Mouse (Mus musculus) spleen, adult 2 months (tissue): ENCODE measurements at regions not wholly inside any gene's neighbourhood (a gene's known extent, or its start where the extent isn't known, plus 50 kb on each side); places are given as distances from the start of the nearest gene placed in this dataset.
"Not testable (repeated sequence)": the region's sequence is repeated elsewhere in the genome, so short reads cannot be mapped to it uniquely, and the experiment has no call there.

ENCODE experiments used
- DNase-seq, 2 experiments: peaks; one replicate each; pipeline versions ENCODE4 v3.0.0 to v3.0.0-alpha.2; 2012 to 2021; ENCODE audit warnings: low spot score in 2 of 2, low read depth in 1 of 2
- H3K27ac ChIP-seq: fragments of 200-500 bp; 2 replicates; pipeline ENCODE4 v1.5.1; 2012; ENCODE audit warnings: low read length, inconsistent platforms; ENCODE audit not compliant: insufficient read depth
- H3K27me3 ChIP-seq: fragments of 200-500 bp; 2 replicates; pipeline ENCODE4 v1.6.1; 2012; ENCODE audit warnings: mild to moderate bottlenecking, moderate library complexity, low read length, inconsistent platforms; ENCODE audit not compliant: control insufficient read depth, insufficient read depth
- H3K36me3 ChIP-seq: fragments of 200-500 bp; 2 replicates; pipeline ENCODE4 v1.6.1; 2012; ENCODE audit warnings: mild to moderate bottlenecking, low read length, inconsistent platforms; ENCODE audit not compliant: control insufficient read depth, insufficient read depth
- H3K4me1 ChIP-seq: fragments of 200-500 bp; 2 replicates; pipeline ENCODE4 v1.6.1; 2011; ENCODE audit warnings: inconsistent platforms; ENCODE audit not compliant: control insufficient read depth, insufficient read depth, insufficient read length
- H3K4me3 ChIP-seq: fragments of 200-500 bp; 2 replicates; pipeline ENCODE4 v1.5.1; 2011; ENCODE audit warnings: mild to moderate bottlenecking, inconsistent platforms; ENCODE audit not compliant: insufficient read depth, insufficient read length; ENCODE audit errors: extremely low read depth
- CTCF ChIP-seq: fragments of 200-500 bp; IDR thresholded peaks from 2 replicates; pipeline ENCODE4 v1.5.1; 2011; ENCODE audit warnings: mild to moderate bottlenecking, inconsistent platforms; ENCODE audit not compliant: insufficient read depth, insufficient read length, insufficient replicate concordance; ENCODE audit errors: extremely low read depth
- POLR2A ChIP-seq: fragments of 200-500 bp; IDR thresholded peaks from 2 replicates; pipeline ENCODE4 v1.6.1; 2011; ENCODE audit warnings: low read depth, low read length, inconsistent platforms
- WGBS: fragments of 180-500 bp; shearing (Covaris S2); methylation state at CpG from one replicate; pipeline ENCODE4 v1.1.7; 2018; 5-methylcytosine and 5-hydroxymethylcytosine counted together

- not testable (repeated sequence) for H3K4me3 ChIP-seq, H3K4me1 ChIP-seq, H3K36me3 ChIP-seq, H3K27ac ChIP-seq, H3K27me3 ChIP-seq, DNase-seq
- no CpG with 5 or more reads among the region's 6 CpGs for WGBS
These were observed 112.1 kb upstream of the Sipa1l1 start for GRCm38 (mm10) chr12:82056782-82057611.

GRCm38 (mm10) chr12:82064986-82065385 lies 104.1 kb upstream of the Sipa1l1 start:
- WGBS = 85% methylated on average over 4 of the region's 4 CpGs
- Histone ChIP-seq H3K4me3 (no peak overlapping the region), H3K27ac (no peak overlapping the region), H3K36me3 (no peaks in the 10 kb centered on the region), H3K27me3 (no peaks in the 10 kb centered on the region), H3K4me1 (no peaks in the 10 kb centered on the region)
- no peak for TF ChIP-seq POLR2A
- TF ChIP-seq CTCF = no peak
- peak in 1 of 2 experiments; percentile 0 for DNase-seq

GRCm38 (mm10) chr12:82066860-82067259 lies 102.3 kb upstream of the Sipa1l1 start:
- H3K27me3 ChIP-seq = no peaks in the 10 kb centered on the region
- H3K4me3 ChIP-seq = no peak overlapping the region
- 58% methylated on average over 4 of the region's 4 CpGs for WGBS
- H3K4me1 ChIP-seq = no peaks in the 10 kb centered on the region
- H3K27ac ChIP-seq = no peak overlapping the region
- TF ChIP-seq POLR2A (no peak), CTCF (no peak)
- DNase-seq = no peak
- H3K36me3 ChIP-seq = no peaks in the 10 kb centered on the region

- Histone ChIP-seq H3K4me1 (no peaks in the 10 kb centered on the region), H3K4me3 (no peak overlapping the region), H3K27me3 (no peaks in the 10 kb centered on the region), H3K36me3 (no peaks in the 10 kb centered on the region), H3K27ac (no peak overlapping the region)
- TF ChIP-seq CTCF = no peak
- DNase-seq = no peak
- WGBS = 87% methylated on average over 9 of the region's 9 CpGs
These were observed 99.5 kb upstream of the Sipa1l1 start for GRCm38 (mm10) chr12:82069621-82070020.

GRCm38 (mm10) chr12:82072810-82073465 lies 96.2 kb upstream of the Sipa1l1 start:
- no peaks in the 10 kb centered on the region for H3K4me1 ChIP-seq
- H3K27me3 ChIP-seq = no peaks in the 10 kb centered on the region
- no peak overlapping the region for H3K27ac ChIP-seq
- no peak for DNase-seq
- WGBS = 64% methylated on average over 13 of the region's 13 CpGs
- TF ChIP-seq CTCF = no peak
- no peak for TF ChIP-seq POLR2A
- H3K4me3 ChIP-seq = no peak overlapping the region
- H3K36me3 ChIP-seq = no peaks in the 10 kb centered on the region

- no peaks in the 10 kb centered on the region for H3K36me3 ChIP-seq
- DNase-seq = no peak
- no peak overlapping the region for H3K4me3 ChIP-seq
- no peaks in the 10 kb centered on the region for H3K4me1 ChIP-seq
- no peak for TF ChIP-seq POLR2A
- no peak for TF ChIP-seq CTCF
- H3K27ac ChIP-seq = no peak overlapping the region
- H3K27me3 ChIP-seq = no peaks in the 10 kb centered on the region
- WGBS = 82% methylated on average over 13 of the region's 13 CpGs
These were observed 93.5 kb upstream of the Sipa1l1 start for GRCm38 (mm10) chr12:82075479-82076221.

- Histone ChIP-seq H3K27ac (no peak overlapping the region), H3K4me1 (no peaks in the 10 kb centered on the region), H3K27me3 (no peaks in the 10 kb centered on the region), H3K4me3 (no peak overlapping the region), H3K36me3 (no peaks in the 10 kb centered on the region)
- 89% methylated on average over 8 of the region's 8 CpGs for WGBS
- DNase-seq = no peak
- TF ChIP-seq CTCF = no peak
- TF ChIP-seq POLR2A = no peak
These were observed 92.4 kb upstream of the Sipa1l1 start for GRCm38 (mm10) chr12:82076766-82077165.
